Mouse (Mus musculus) forebrain, embryonic 10.5 days (tissue): ENCODE results near the gene Mrps27. TPM values are rescaled to one million over a fixed set of nuclear protein-coding genes. Genes with fewer than 3 reads are reported as not detected.

Source experiments
- DNase-seq: peaks from one replicate; pipeline ENCODE4 v3.0.0-alpha.2; 2017; ENCODE audit warnings: low spot score; ENCODE audit errors: extremely low spot score
- H3K27ac ChIP-seq: fragments of 300-500 bp; sonication (generic); 2 replicates; pipeline ENCODE4 v1.5.1; 2016; ENCODE audit warnings: mild to moderate bottlenecking
- H3K27me3 ChIP-seq: fragments of 300-500 bp; sonication (generic); 2 replicates; pipeline ENCODE4 v1.6.1; 2016; ENCODE audit warnings: mild to moderate bottlenecking; ENCODE audit not compliant: poor library complexity, severe bottlenecking
- H3K36me3 ChIP-seq: fragments of 300-500 bp; sonication (generic); replicated peaks from 2 replicates; pipeline ENCODE4 v1.6.1; 2016; ENCODE audit warnings: mild to moderate bottlenecking, moderate library complexity
- H3K4me1 ChIP-seq: fragments of 300-500 bp; sonication (generic); 2 replicates; pipeline ENCODE4 v1.6.1; 2016
- H3K4me3 ChIP-seq: fragments of 300-500 bp; sonication (generic); 2 replicates; pipeline ENCODE4 v1.5.1; 2016; ENCODE audit warnings: mild to moderate bottlenecking, moderate library complexity
- H3K9me3 ChIP-seq: fragments of 300-500 bp; sonication (generic); 2 replicates; pipeline ENCODE4 v1.6.1; 2016; ENCODE audit warnings: mild to moderate bottlenecking, moderate library complexity
- WGBS: fragments of 180-500 bp; shearing (Covaris S2); methylation state at CpG from one replicate; pipeline ENCODE4 v1.1.7; 2016; 5-methylcytosine and 5-hydroxymethylcytosine counted together
- polyA plus RNA-seq: library from polyadenylated mRNA; unstranded; fragments of >200 nt; fragmentation: Nextera tagmentation; extraction: Ambion mirVana; gene quantifications from 2 replicates; pipeline ENCODE4 v1.2.1, GENCODE M21; 2016

Gene Mrps27
- polyA plus RNA-seq, 1 experiment from 2014 or later = 84.1 TPM

DNA sequence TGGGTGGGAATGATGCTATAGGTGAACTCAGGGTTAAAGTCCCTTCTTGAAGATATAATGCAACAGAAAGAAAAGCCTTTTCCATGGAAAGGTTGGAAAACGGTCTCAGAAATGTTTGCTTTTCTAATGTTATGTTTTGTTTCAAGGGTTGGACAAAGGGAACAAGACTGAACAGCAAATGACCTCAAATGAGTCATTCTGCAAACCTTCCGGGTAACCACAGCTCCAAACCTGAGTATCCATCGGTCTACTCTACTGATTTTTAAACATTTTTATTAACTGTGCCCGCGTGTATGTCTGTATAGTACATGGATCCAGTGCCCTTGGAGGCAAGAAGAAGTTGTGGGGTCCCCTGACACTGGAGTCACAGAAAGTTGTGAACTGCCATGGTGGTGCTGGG is 94.8 kb downstream of the Mrps27 start:
- Histone ChIP-seq H3K4me3 (no peak overlapping the region), H3K27ac (no peak overlapping the region), H3K36me3 (peaks cover 88% of the 10 kb centered on the region), H3K4me1 (peaks cover 39% of the 10 kb centered on the region), H3K9me3 (no peaks in the 10 kb centered on the region; the same call in 1 of the 2 replicates), H3K27me3 (no peaks in the 10 kb centered on the region)
- 92% methylated on average over 5 of the region's 5 CpGs for WGBS
- no peak for DNase-seq

DNA sequence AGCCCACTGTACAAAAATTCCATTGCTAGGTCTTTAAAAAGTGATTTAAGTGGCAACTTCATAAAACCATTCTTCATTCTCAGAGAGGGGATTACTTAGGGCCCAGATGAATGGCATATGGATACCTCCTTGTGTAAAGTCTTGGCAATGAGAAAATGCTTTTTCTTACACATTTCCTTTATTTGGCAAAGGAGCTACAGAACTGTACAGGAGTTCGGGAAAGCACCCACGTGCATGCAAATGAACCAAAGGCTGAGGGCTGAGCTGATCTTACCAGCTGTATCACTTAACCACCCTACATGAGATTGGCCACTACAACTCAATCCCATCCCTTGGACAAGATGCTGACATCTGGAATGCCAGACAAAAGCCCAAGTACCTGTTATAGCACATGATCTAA is 95.6 kb downstream of the Mrps27 start:
- Histone ChIP-seq H3K4me1 (peaks cover 48% of the 10 kb centered on the region), H3K27ac (no peak overlapping the region), H3K9me3 (no peaks in the 10 kb centered on the region; the same call in 1 of the 2 replicates), H3K36me3 (peaks cover 79% of the 10 kb centered on the region), H3K27me3 (no peaks in the 10 kb centered on the region), H3K4me3 (no peak overlapping the region)
- 98% methylated on average over 2 of the region's 2 CpGs for WGBS
- DNase-seq = no peak

DNA sequence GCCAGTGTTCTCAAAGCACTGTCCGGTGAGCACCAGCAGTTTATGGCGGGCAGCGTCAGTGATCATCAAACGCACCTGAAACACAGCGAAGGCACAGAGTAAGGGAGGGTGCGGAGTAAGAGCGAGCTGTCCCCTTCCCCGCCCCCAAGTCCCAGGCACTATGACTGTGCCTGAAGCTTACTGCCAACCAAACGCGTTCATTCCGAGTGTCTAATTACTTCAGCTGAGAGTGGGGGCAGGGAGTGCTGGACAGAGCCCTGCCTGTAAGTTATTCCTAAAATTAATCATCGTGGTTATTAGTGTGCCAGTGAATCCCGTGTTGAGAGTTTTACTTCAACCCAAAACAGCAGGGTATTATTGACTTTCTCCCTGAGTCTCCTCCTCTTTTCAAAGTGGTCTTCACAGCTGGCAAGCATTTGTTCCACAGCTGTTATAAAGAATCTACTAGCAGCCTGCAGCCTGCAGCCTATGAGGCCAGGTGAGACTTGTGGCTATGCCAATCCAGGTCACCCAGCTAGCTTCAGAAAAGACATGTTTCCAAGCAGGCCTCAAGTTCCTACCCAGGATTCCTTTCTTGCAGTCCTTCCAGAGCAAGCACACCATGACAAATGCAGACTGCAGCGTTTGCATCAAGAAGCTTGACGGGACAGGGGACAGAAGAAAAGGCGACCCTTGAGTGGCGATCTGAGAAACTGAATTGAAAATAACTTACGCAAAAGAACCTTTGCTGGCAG is 97.3 kb downstream of the Mrps27 start:
- Histone ChIP-seq H3K27me3 (no peaks in the 10 kb centered on the region), H3K36me3 (peaks cover 67% of the 10 kb centered on the region), H3K4me3 (peak overlapping the region; percentile 57), H3K27ac (peak overlapping the region; percentile 94), H3K9me3 (no peaks in the 10 kb centered on the region; the same call in 1 of the 2 replicates), H3K4me1 (peaks cover 64% of the 10 kb centered on the region)
- peak; percentile 30 for DNase-seq
- 46% methylated on average over 18 of the region's 18 CpGs for WGBS

DNA sequence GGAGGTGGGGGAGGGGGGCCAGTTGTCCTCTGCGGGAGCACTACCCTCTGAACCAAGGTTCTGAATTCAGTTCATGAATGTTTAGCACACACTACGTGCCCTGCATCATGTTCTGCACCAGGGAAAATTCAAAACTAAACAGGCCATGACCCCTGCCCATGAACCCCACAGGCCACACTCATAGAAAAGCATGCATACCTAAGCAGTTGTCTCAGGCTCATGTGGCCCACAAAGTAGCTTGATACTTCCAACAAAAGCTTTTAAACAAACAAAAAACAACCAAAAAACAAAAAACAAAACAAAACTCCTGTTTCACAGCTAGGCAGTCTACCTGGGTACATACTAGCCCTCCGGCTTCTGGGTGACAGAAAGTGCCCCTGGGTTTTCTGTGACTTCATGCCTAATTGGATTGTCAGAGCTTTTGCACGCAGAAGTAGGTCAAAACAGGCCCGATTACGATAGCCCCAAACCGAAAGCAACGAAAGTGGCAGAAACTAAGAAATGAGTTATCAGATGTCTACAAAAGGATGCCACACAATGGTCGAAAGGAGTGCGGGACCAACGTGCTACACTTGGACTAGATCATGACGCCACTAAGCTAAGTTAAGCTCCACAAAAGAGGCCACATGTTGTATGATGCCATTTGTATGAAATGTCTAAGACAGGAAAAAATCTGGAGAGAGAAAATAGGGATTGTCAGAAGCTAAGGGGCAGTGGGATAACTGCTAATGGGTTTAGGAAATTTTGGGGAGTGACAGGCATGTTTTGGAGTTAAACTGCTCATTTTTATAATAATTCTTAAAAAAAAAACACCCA is 98.1 kb downstream of the Mrps27 start:
- H3K36me3 ChIP-seq = peaks cover 65% of the 10 kb centered on the region
- peak overlapping the region; percentile 57 for H3K4me3 ChIP-seq
- DNase-seq = peak; percentile 18
- WGBS = 40% methylated on average over 12 of the region's 12 CpGs
- H3K27me3 ChIP-seq = no peaks in the 10 kb centered on the region
- H3K27ac ChIP-seq = peak overlapping the region; percentile 94
- no peaks in the 10 kb centered on the region; the same call in 1 of the 2 replicates for H3K9me3 ChIP-seq
- peaks cover 72% of the 10 kb centered on the region for H3K4me1 ChIP-seq

DNA sequence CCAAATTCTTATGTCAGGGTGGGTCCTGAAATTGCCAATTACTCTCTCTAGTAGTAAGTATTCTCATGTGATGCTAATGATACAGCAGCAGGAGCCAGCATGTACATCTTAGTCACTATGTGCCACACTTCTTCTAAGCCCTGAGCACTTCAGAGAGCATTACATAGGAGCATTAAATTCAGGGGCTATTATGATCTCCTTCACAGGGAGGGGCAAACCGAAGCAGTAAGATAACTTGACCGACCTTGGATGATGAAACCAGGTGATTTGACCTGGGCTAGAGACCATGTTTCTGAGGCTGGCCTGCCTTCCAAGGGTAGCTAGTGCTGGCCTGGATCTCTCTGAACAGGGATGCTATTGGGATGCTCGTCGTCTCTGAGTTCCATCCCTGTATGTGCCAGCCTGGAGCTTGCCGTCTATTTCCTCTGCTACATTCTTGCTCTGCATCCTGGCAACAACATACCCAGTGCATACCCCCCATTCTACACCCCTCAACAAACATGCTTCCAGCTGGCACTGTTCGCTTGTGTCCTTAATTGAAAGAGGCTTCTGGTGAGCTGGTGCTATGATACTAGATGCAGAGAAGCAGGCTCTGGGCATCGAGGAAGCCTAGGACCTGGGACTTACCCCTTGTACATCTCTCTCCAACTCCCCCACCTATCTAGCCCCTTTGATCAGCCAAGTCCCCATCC is 99.0 kb downstream of the Mrps27 start:
- Histone ChIP-seq H3K4me3 (peak overlapping the region; percentile 57), H3K9me3 (no peaks in the 10 kb centered on the region; the same call in 1 of the 2 replicates), H3K27me3 (no peaks in the 10 kb centered on the region), H3K36me3 (peaks cover 55% of the 10 kb centered on the region), H3K4me1 (peaks cover 82% of the 10 kb centered on the region), H3K27ac (peak overlapping the region; percentile 94)
- WGBS = 33% methylated on average over 7 of the region's 7 CpGs
- DNase-seq = peak; percentile 44

DNA sequence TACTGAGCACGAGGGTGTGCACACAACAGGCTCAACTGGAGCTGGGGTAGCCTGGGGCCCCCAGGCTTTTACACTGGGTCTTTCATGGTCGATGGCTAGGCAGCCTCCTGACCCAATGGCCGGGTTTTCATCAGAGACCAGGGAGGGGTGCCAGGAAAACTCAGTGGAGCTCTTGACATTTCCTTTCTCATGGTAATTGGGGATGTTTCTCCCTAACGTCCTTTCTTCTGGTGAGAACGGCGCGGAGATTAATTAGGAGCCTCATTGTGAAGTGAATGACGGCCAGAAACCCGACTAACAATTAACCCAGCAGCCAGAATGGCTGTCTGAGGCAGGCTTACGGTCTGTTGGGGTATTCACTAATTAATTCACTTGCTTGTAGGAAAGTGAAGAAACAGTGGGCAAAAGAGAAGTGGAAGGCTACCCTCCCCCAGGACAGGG is 99.9 kb downstream of the Mrps27 start:
- peaks cover 90% of the 10 kb centered on the region for H3K4me1 ChIP-seq
- H3K4me3 ChIP-seq = peak overlapping the region; percentile 57
- H3K27ac ChIP-seq = peak overlapping the region; percentile 94
- DNase-seq = peak; percentile 86
- H3K9me3 ChIP-seq = no peaks in the 10 kb centered on the region; the same call in 1 of the 2 replicates
- 5% methylated on average over 10 of the region's 10 CpGs for WGBS
- H3K27me3 ChIP-seq = no peaks in the 10 kb centered on the region
- peaks cover 52% of the 10 kb centered on the region for H3K36me3 ChIP-seq

DNA sequence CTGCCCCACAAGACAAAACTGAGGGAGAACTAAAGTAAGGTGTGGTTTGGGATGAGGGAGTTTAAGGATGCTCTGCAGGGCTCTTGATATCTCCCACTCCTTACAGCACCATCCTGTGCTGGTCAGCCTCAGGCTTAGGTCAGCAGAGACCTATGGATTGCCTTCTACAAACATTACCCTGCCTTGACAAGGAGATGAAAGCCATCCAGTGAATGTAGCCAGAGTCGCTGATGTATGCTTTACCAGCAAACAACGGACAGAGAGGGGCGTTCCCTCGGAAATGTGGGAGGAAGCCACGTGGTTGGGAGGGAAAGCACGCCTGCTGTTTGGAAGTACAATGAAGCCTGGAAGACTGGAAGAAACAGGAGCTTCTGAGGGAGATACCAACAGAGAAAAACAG is 100.3 kb downstream of the Mrps27 start:
- H3K4me1 ChIP-seq = peaks cover 94% of the 10 kb centered on the region
- peak; percentile 84 for DNase-seq
- H3K9me3 ChIP-seq = no peaks in the 10 kb centered on the region; the same call in 1 of the 2 replicates
- H3K27me3 ChIP-seq = no peaks in the 10 kb centered on the region
- peak overlapping the region; percentile 94 for H3K27ac ChIP-seq
- H3K36me3 ChIP-seq = peaks cover 52% of the 10 kb centered on the region
- H3K4me3 ChIP-seq = peak overlapping the region; percentile 57
- 2% methylated on average over 6 of the region's 6 CpGs for WGBS

DNA sequence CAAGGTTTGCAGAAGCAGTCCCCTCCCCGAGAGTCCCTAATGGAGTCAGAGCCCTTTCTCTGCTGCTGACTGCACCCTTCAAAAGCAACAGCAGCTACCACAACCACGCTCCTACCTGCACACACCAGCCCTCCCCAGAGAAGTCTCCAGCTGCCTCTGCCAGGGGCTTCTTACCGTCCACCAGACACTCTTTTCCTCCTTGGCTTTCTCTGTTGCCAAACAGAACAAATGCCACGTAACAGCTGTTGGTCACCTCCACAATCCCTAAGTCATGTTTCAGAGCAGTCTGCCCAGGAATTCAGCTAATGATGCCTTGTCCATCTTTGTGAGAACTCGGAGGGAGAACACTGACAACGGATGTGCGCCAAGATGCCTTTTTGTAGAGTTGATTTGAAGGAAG is 102.4 kb downstream of the Mrps27 start:
- Histone ChIP-seq H3K4me3 (peak overlapping the region; percentile 57), H3K4me1 (peaks cover 95% of the 10 kb centered on the region)
- DNase-seq = no peak

DNA sequence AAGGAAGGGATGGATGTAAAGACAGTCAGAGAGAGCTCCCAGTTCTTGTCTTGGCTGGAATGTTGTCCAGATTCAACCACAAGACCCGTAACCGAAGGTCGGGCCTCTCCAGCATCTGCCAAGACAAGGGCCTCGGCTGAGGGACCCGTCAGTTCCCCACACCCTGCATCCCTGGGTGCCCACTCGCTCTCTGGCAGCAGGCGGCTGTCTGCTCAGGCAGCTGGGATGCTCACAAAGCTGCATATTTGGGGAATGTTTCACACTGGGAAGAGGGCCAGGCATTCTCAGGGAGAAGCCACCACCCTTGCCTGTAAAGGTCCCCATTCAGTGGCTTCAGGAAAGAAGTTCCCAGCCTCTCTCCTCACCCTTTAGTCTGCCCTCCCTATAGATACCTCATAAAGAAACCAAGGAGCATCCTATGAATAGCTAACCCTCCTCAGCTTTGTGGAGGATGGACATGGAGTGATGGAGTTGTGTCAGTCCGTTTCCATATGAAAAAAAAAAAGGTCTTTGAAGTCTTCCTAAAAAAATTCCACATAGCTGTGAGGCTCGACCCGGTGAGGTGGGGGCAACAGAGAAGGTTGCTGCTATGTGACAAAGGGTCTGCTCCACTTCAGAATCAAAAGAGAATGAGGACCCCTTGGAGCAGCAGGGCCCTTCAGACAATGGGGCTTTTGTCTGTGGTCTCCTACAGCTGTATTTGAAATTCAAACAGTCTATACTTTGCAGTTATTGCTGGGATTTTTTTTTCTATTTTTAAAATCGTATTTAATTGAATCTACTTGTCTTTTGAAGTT is 103.0 kb downstream of the Mrps27 start:
- Histone ChIP-seq H3K36me3 (peaks cover 41% of the 10 kb centered on the region), H3K9me3 (no peaks in the 10 kb centered on the region), H3K27ac (peak overlapping the region; percentile 94), H3K4me3 (peak overlapping the region; percentile 57), H3K4me1 (peaks cover 89% of the 10 kb centered on the region), H3K27me3 (no peaks in the 10 kb centered on the region)
- peak; percentile 29 for DNase-seq
- 49% methylated on average over 11 of the region's 11 CpGs for WGBS

More for the DNA sequence above, 102.4 kb downstream of the Mrps27 start:
- H3K27ac ChIP-seq = peak overlapping the region; percentile 94
- H3K27me3 ChIP-seq = no peaks in the 10 kb centered on the region
- H3K36me3 ChIP-seq = peaks cover 46% of the 10 kb centered on the region
- no peaks in the 10 kb centered on the region for H3K9me3 ChIP-seq
- WGBS = 78% methylated on average over 7 of the region's 7 CpGs

DNA sequence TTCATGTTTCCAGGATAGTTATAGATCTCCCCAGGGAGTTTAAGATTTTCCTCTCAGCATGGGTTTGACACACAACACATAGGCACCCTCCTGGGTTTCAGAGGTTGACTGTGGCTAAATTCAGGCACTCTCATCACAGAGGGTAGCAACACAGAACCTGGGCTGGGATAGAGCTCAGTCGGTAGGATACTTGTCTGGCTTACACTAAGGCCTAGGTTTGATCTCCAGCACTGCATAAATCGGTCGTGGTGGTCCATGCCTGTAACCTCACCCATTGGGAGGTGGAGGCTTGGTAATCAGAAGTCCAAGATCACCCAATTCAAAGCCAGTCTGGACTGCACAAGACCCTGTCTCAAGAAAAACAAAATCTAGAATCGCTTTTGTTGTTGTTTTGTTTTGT is 103.7 kb downstream of the Mrps27 start:
- no peak for DNase-seq
- Histone ChIP-seq H3K36me3 (peaks cover 45% of the 10 kb centered on the region), H3K27ac (peak overlapping the region; percentile 94), H3K4me1 (peaks cover 82% of the 10 kb centered on the region), H3K4me3 (no peak overlapping the region), H3K9me3 (no peaks in the 10 kb centered on the region), H3K27me3 (no peaks in the 10 kb centered on the region)
- 40% methylated on average over 4 of the region's 4 CpGs for WGBS

DNA sequence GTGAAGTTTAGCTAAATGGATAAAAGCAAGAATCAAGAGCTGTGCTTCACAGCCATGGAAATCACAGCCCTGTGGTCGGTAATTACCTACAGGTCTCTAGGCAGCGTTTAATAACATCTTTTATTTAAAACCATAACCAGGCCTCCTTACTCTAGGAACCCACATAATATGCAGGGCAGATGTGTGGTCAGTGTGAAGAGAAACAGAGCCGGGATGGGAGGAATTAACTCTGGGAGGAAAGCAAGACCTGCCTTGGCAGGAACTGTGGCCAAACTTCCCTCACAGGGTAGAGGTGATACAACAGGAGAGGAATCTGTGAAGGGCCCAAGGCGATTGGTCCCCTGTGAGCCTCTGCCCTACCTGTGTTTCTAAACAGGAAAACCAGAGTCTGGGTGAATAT is 105.0 kb downstream of the Mrps27 start:
- Histone ChIP-seq H3K27me3 (no peaks in the 10 kb centered on the region), H3K4me1 (peaks cover 69% of the 10 kb centered on the region), H3K4me3 (no peak overlapping the region), H3K36me3 (peaks cover 43% of the 10 kb centered on the region), H3K9me3 (no peaks in the 10 kb centered on the region), H3K27ac (peak overlapping the region; percentile 94)
- 84% methylated on average over 4 of the region's 4 CpGs for WGBS
- DNase-seq = no peak

DNA sequence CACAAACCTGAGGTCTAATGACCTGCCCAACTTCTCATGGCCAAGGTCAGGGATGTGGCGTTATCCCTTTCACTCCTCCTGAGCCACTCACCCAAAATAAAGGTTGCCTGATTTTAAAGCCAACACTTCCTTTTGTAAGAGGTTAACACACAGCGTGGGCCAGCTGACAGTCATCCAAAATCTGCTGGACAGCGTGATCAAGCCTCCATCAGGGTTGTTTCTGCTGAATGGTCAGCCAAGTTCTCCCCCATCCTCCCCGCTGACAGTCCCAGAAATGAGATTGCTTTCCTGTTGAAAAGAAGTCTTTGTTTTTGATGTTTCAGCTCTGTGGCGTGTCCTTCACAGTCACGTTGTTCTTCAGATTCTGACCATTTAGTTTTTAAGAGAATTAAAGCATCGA is 106.2 kb downstream of the Mrps27 start:
- no peaks in the 10 kb centered on the region for H3K27me3 ChIP-seq
- H3K27ac ChIP-seq = 0 out of 2 replicates have a peak overlapping the region, but pooled peaks have one; percentile 94
- no peak for DNase-seq
- peaks cover 62% of the 10 kb centered on the region for H3K4me1 ChIP-seq
- 89% methylated on average over 7 of the region's 7 CpGs for WGBS
- peaks cover 51% of the 10 kb centered on the region for H3K36me3 ChIP-seq
- no peaks in the 10 kb centered on the region for H3K9me3 ChIP-seq
- no peak overlapping the region for H3K4me3 ChIP-seq
